Mouse (Mus musculus) heart, embryonic 10.5 days (tissue): ENCODE results near the gene Ypel2. TPM values are rescaled to one million over a fixed set of nuclear protein-coding genes. Genes with fewer than 3 reads are reported as not detected.

Source experiments
- DNase-seq: peaks from one replicate; pipeline ENCODE4 v3.0.0-alpha.2; 2017; ENCODE audit warnings: low spot score
- H3K27ac ChIP-seq: fragments of 300-500 bp; sonication (generic); 2 replicates; pipeline ENCODE4 v1.5.1; 2016; ENCODE audit warnings: mild to moderate bottlenecking
- H3K27me3 ChIP-seq: fragments of 300-500 bp; sonication (generic); 2 replicates; pipeline ENCODE4 v1.6.1; 2016; ENCODE audit warnings: mild to moderate bottlenecking; ENCODE audit not compliant: poor library complexity, insufficient read depth, severe bottlenecking
- H3K36me3 ChIP-seq: fragments of 300-500 bp; sonication (generic); 2 replicates; pipeline ENCODE4 v1.6.1; 2016; ENCODE audit warnings: mild to moderate bottlenecking, moderate library complexity
- H3K4me1 ChIP-seq: fragments of 300-500 bp; sonication (generic); 2 replicates; pipeline ENCODE4 v1.6.1; 2016; ENCODE audit warnings: mild to moderate bottlenecking
- H3K4me3 ChIP-seq: fragments of 300-500 bp; sonication (generic); 2 replicates; pipeline ENCODE4 v1.5.1; 2016; ENCODE audit warnings: mild to moderate bottlenecking, moderate library complexity
- H3K9me3 ChIP-seq: fragments of 300-500 bp; sonication (generic); 2 replicates; pipeline ENCODE4 v1.6.1; 2016; ENCODE audit warnings: mild to moderate bottlenecking, moderate library complexity
- WGBS: fragments of 180-500 bp; shearing (Covaris S2); methylation state at CpG from one replicate; pipeline ENCODE4 v1.1.7; 2016; 5-methylcytosine and 5-hydroxymethylcytosine counted together
- polyA plus RNA-seq: library from polyadenylated mRNA; unstranded; fragments of >200 nt; fragmentation: Nextera tagmentation; extraction: Ambion mirVana; gene quantifications from 2 replicates; pipeline ENCODE4 v1.2.1, GENCODE M21; 2016

The Ypel2 gene
- polyA plus RNA-seq, 1 experiment from 2014 or later, result 13.0 TPM

- 87% methylated on average over 2 of the region's 2 CpGs for WGBS
- Histone ChIP-seq H3K4me3 (no peak overlapping the region), H3K4me1 (peaks cover 59% of the 10 kb centered on the region), H3K36me3 (peaks cover 39% of the 10 kb centered on the region), H3K27ac (peak overlapping the region; percentile 18; the same call in 1 of the 2 replicates), H3K9me3 (no peaks in the 10 kb centered on the region), H3K27me3 (no peaks in the 10 kb centered on the region)
- DNase-seq, result no peak
Measured at GRCm38 (mm10) chr11:86952659-86953058, 40.8 kb downstream of the Ypel2 start.

GRCm38 (mm10) chr11:86951672-86952071, 41.8 kb downstream of the Ypel2 start:
- WGBS, result 70% methylated on average over 8 of the region's 8 CpGs

GRCm38 (mm10) chr11:86950491-86950890, 43.0 kb downstream of the Ypel2 start:
- peaks cover 55% of the 10 kb centered on the region for H3K4me1 ChIP-seq
- peaks cover 48% of the 10 kb centered on the region for H3K36me3 ChIP-seq
- H3K4me3 ChIP-seq, result no peak overlapping the region
- 63% methylated on average over 3 of the region's 3 CpGs for WGBS
- H3K27me3 ChIP-seq, result no peaks in the 10 kb centered on the region
- DNase-seq, result no peak
- peak overlapping the region; percentile 70 for H3K27ac ChIP-seq
- H3K9me3 ChIP-seq, result no peaks in the 10 kb centered on the region

More at GRCm38 (mm10) chr11:86951672-86952071, 41.8 kb downstream of the Ypel2 start:
- no peaks in the 10 kb centered on the region for H3K9me3 ChIP-seq
- H3K36me3 ChIP-seq, result peaks cover 42% of the 10 kb centered on the region
- no peak for DNase-seq
- peaks cover 55% of the 10 kb centered on the region for H3K4me1 ChIP-seq
- no peaks in the 10 kb centered on the region for H3K27me3 ChIP-seq
- peak overlapping the region; percentile 18; the same call in 1 of the 2 replicates for H3K27ac ChIP-seq
- no peak overlapping the region for H3K4me3 ChIP-seq

- no peaks in the 10 kb centered on the region for H3K27me3 ChIP-seq
- DNase-seq, result no peak
- H3K36me3 ChIP-seq, result peaks cover 48% of the 10 kb centered on the region
- WGBS, result 62% methylated on average over 9 of the region's 9 CpGs
- peaks cover 58% of the 10 kb centered on the region for H3K4me1 ChIP-seq
- H3K27ac ChIP-seq, result peak overlapping the region; percentile 70
- no peak overlapping the region for H3K4me3 ChIP-seq
- no peaks in the 10 kb centered on the region for H3K9me3 ChIP-seq
Measured at GRCm38 (mm10) chr11:86949951-86950441, 43.5 kb downstream of the Ypel2 start.

GRCm38 (mm10) chr11:86946644-86947195, 46.8 kb downstream of the Ypel2 start:
- 54% methylated on average over 6 of the region's 6 CpGs for WGBS
- Histone ChIP-seq H3K36me3 (peaks cover 69% of the 10 kb centered on the region), H3K27me3 (no peaks in the 10 kb centered on the region), H3K4me1 (peaks cover 44% of the 10 kb centered on the region), H3K4me3 (no peak overlapping the region), H3K27ac (peak overlapping the region; percentile 77), H3K9me3 (no peaks in the 10 kb centered on the region)
- DNase-seq, result no peak

GRCm38 (mm10) chr11:86945933-86946332, 47.6 kb downstream of the Ypel2 start:
- DNase-seq, result no peak
- Histone ChIP-seq H3K9me3 (no peaks in the 10 kb centered on the region), H3K4me3 (no peak overlapping the region), H3K4me1 (peaks cover 42% of the 10 kb centered on the region), H3K27ac (no peak overlapping the region; the same call in 1 of the 2 replicates), H3K36me3 (peaks cover 67% of the 10 kb centered on the region), H3K27me3 (no peaks in the 10 kb centered on the region)
- 65% methylated on average over 6 of the region's 6 CpGs for WGBS

GRCm38 (mm10) chr11:86945058-86945457, 48.4 kb downstream of the Ypel2 start:
- peaks cover 73% of the 10 kb centered on the region for H3K36me3 ChIP-seq
- no peak for DNase-seq
- H3K27me3 ChIP-seq, result no peaks in the 10 kb centered on the region
- 70% methylated on average over 8 of the region's 8 CpGs for WGBS
- no peaks in the 10 kb centered on the region for H3K9me3 ChIP-seq
- no peak overlapping the region for H3K4me3 ChIP-seq
- peaks cover 43% of the 10 kb centered on the region for H3K4me1 ChIP-seq
- H3K27ac ChIP-seq, result no peak overlapping the region

GRCm38 (mm10) chr11:86944539-86944938, 49.0 kb downstream of the Ypel2 start:
- no peaks in the 10 kb centered on the region for H3K27me3 ChIP-seq
- no peaks in the 10 kb centered on the region for H3K9me3 ChIP-seq
- H3K36me3 ChIP-seq, result peaks cover 74% of the 10 kb centered on the region
- DNase-seq, result no peak
- H3K4me1 ChIP-seq, result peaks cover 45% of the 10 kb centered on the region
- H3K4me3 ChIP-seq, result no peak overlapping the region
- 75% methylated on average over 8 of the region's 8 CpGs for WGBS
- no peak overlapping the region for H3K27ac ChIP-seq

- no peak overlapping the region; the same call in 1 of the 2 replicates for H3K27ac ChIP-seq
- peaks cover 58% of the 10 kb centered on the region for H3K36me3 ChIP-seq
Measured at GRCm38 (mm10) chr11:86941904-86942303, 51.6 kb downstream of the Ypel2 start.

GRCm38 (mm10) chr11:86939503-86939902, 54.0 kb downstream of the Ypel2 start:
- DNase-seq, result no peak
- peaks cover 50% of the 10 kb centered on the region for H3K36me3 ChIP-seq
- H3K9me3 ChIP-seq, result no peaks in the 10 kb centered on the region
- H3K4me3 ChIP-seq, result no peak overlapping the region
- no peaks in the 10 kb centered on the region for H3K27me3 ChIP-seq
- WGBS, result 55% methylated on average over 6 of the region's 6 CpGs
- H3K4me1 ChIP-seq, result peaks cover 49% of the 10 kb centered on the region
- H3K27ac ChIP-seq, result no peak overlapping the region

More at GRCm38 (mm10) chr11:86941904-86942303, 51.6 kb downstream of the Ypel2 start:
- peaks cover 60% of the 10 kb centered on the region for H3K4me1 ChIP-seq
- no peaks in the 10 kb centered on the region for H3K27me3 ChIP-seq
- no peaks in the 10 kb centered on the region for H3K9me3 ChIP-seq
- 69% methylated on average over 8 of the region's 8 CpGs for WGBS
- no peak overlapping the region for H3K4me3 ChIP-seq
- no peak for DNase-seq

- H3K27me3 ChIP-seq, result no peaks in the 10 kb centered on the region
- no peak for DNase-seq
- H3K27ac ChIP-seq, result peak overlapping the region; percentile 72; the same call in 1 of the 2 replicates
- no peak overlapping the region for H3K4me3 ChIP-seq
- H3K36me3 ChIP-seq, result peaks cover 40% of the 10 kb centered on the region
- peaks cover 49% of the 10 kb centered on the region for H3K4me1 ChIP-seq
- 47% methylated on average over 3 of the region's 3 CpGs for WGBS
- H3K9me3 ChIP-seq, result no peaks in the 10 kb centered on the region
Measured at GRCm38 (mm10) chr11:86938551-86938950, 55.0 kb downstream of the Ypel2 start.

GRCm38 (mm10) chr11:86938108-86938507, 55.4 kb downstream of the Ypel2 start:
- H3K9me3 ChIP-seq, result no peaks in the 10 kb centered on the region
- H3K27ac ChIP-seq, result peak overlapping the region; percentile 72
- H3K27me3 ChIP-seq, result no peaks in the 10 kb centered on the region
- H3K36me3 ChIP-seq, result peaks cover 36% of the 10 kb centered on the region
- DNase-seq, result no peak
- peaks cover 49% of the 10 kb centered on the region for H3K4me1 ChIP-seq
- 56% methylated on average over 4 of the region's 4 CpGs for WGBS
- H3K4me3 ChIP-seq, result no peak overlapping the region

- Histone ChIP-seq H3K27me3 (no peaks in the 10 kb centered on the region), H3K27ac (no peak overlapping the region), H3K4me1 (peaks cover 55% of the 10 kb centered on the region), H3K4me3 (no peak overlapping the region), H3K36me3 (peaks cover 27% of the 10 kb centered on the region), H3K9me3 (no peaks in the 10 kb centered on the region)
- WGBS, result 72% methylated on average over 9 of the region's 9 CpGs
- no peak for DNase-seq
Measured at GRCm38 (mm10) chr11:86936938-86937337, 56.6 kb downstream of the Ypel2 start.
